Mouse (Mus musculus): ENCODE measurements around the gene Zdhhc9.

DNA sequence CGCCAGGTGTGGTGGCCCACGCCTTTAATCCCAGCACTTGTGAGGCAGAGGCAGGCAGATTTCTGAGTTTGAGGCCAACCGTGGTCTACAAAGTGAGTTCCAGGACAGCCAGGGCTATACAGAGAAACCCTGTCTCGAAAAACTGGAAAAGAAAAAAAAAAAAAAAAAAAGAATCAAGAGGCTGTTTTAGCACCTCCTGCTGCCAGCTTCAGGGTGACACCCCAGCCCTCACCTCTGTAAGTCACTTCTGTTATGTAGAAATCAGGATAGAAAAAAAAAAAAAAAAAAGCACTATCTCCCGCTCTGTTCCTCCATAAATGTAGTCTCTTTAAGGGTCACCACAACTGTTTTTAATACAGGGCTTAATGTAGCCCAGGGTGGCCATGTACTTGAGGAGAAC lies 10.8 kb upstream of the Zdhhc9 start:
- TF ChIP-seq CTCF (conservative IDR thresholded peaks at IDR 0.05; ENCODE audit: low read length) (no peak), NANOG (IDR thresholded peaks at IDR 0.05; ENCODE audit: borderline replicate concordance, low read length) (no peak), POU5F1 (IDR thresholded peaks at IDR 0.05; ENCODE audit: borderline replicate concordance, low read length) (no peak)
